Mouse (Mus musculus): ENCODE measurements around the gene Xylt1.

The Xylt1 gene

GRCm38 (mm10) chr7:117529787-117530655 is 149.2 kb downstream of the Xylt1 start:
- in situ Hi-C loops (cut with MboI; ENCODE audit: low pct_unique_long_range_greater_than_20kb in 1 of 2, low sequenced_read_pairs in 2 of 2, unreplicated experiment in 1 of 2), result no loop called here

- in situ Hi-C loops (cut with MboI; ENCODE audit: low pct_unique_long_range_greater_than_20kb in 1 of 2, low sequenced_read_pairs in 2 of 2, unreplicated experiment in 1 of 2), result no loop called here
Observed at GRCm38 (mm10) chr7:117532651-117533050, 151.9 kb downstream of the Xylt1 start.

- in situ Hi-C loops (cut with MboI; ENCODE audit: low pct_unique_long_range_greater_than_20kb in 1 of 2, low sequenced_read_pairs in 2 of 2, unreplicated experiment in 1 of 2), result no loop called here
Observed at GRCm38 (mm10) chr7:117533164-117533563, 152.4 kb downstream of the Xylt1 start.

- in situ Hi-C loops (cut with MboI; ENCODE audit: low pct_unique_long_range_greater_than_20kb in 1 of 2, low sequenced_read_pairs in 2 of 2, unreplicated experiment in 1 of 2), result no loop called here
Observed at GRCm38 (mm10) chr7:117539931-117540330, 159.2 kb downstream of the Xylt1 start.

- in situ Hi-C loops (cut with MboI; ENCODE audit: low pct_unique_long_range_greater_than_20kb in 1 of 2, low sequenced_read_pairs in 2 of 2, unreplicated experiment in 1 of 2), result no loop called here
Observed at GRCm38 (mm10) chr7:117540413-117540812, 159.6 kb downstream of the Xylt1 start.

DNA sequence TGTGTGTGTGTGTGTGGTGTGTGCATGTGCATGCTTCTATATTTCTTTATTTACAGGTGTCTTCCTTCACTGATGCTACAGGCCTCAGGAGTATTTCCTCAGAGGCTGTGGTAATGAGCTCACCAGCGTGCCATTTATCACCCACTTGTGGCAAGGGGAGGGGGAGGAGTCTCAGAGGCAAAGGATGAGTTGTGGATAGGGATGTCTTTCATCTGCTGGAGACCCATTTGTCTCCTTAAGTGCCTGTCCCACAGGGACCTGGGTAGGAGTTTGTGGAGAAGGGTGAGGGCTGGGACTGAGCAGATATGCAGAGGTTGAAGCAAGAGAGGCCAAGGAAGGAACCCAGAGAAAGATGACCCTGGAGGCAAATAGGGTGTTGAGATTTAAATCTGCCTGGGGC is 160.3 kb downstream of the Xylt1 start:
- in situ Hi-C loops (cut with MboI; ENCODE audit: low pct_unique_long_range_greater_than_20kb in 1 of 2, low sequenced_read_pairs in 2 of 2, unreplicated experiment in 1 of 2), result no loop called here

GRCm38 (mm10) chr7:117541681-117542080 is 160.9 kb downstream of the Xylt1 start:
- in situ Hi-C loops (cut with MboI; ENCODE audit: low pct_unique_long_range_greater_than_20kb in 1 of 2, low sequenced_read_pairs in 2 of 2, unreplicated experiment in 1 of 2), result no loop called here

DNA sequence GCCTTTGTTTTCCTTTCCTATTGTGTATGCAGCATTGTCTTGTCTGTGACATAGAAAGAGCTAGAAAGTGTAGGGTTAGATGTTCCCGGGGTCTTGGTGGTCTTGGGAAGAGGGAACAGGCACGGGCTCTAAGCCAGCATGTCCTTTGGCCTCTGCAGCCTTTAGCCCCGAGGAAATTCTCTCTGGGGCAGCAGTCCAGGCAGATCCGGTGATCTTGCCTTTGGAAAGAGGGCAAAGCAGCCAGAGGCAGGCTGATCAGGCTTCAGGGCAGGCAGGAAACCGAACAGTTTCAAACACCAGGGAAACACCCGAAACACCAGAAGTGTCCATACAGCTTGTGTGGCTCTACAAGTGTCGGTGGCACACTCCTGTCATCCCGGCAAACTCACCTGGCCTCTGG is 162.3 kb downstream of the Xylt1 start:
- in situ Hi-C loops (cut with MboI; ENCODE audit: low pct_unique_long_range_greater_than_20kb in 1 of 2, low sequenced_read_pairs in 2 of 2, unreplicated experiment in 1 of 2), result no loop called here

- in situ Hi-C loops (cut with MboI; ENCODE audit: low pct_unique_long_range_greater_than_20kb in 1 of 2, low sequenced_read_pairs in 2 of 2, unreplicated experiment in 1 of 2), result no loop called here
Observed at GRCm38 (mm10) chr7:117544126-117544525, 163.3 kb downstream of the Xylt1 start.

DNA sequence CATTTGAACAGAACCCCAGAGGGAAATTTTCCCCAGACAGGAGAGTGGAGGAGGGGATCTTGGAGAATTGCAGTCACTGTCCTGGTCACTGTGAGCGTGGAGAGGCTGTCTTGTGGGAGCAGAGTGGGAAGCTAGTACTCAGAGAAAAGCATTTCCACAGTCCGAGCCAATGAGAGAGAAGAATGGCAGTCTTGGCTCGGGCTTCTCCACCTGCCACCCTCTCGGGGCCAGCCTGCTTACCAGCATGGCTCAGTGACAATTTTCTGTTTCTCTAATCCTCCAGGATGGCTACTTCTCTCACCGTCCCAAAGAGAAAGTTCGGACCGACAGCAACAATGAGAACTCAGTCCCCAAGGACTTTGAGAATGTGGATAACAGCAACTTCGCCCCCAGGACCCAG is 167.5 kb downstream of the Xylt1 start:
- in situ Hi-C loops (cut with MboI; ENCODE audit: low pct_unique_long_range_greater_than_20kb in 1 of 2, low sequenced_read_pairs in 2 of 2, unreplicated experiment in 1 of 2), result no loop called here

- in situ Hi-C loops (cut with MboI; ENCODE audit: low pct_unique_long_range_greater_than_20kb in 1 of 2, low sequenced_read_pairs in 2 of 2, unreplicated experiment in 1 of 2), result no loop called here
Observed at GRCm38 (mm10) chr7:117550916-117551549, 170.3 kb downstream of the Xylt1 start.

- in situ Hi-C loops (cut with MboI; ENCODE audit: low pct_unique_long_range_greater_than_20kb in 1 of 2, low sequenced_read_pairs in 2 of 2, unreplicated experiment in 1 of 2), result no loop called here
Observed at GRCm38 (mm10) chr7:117553228-117553627, 172.4 kb downstream of the Xylt1 start.

DNA sequence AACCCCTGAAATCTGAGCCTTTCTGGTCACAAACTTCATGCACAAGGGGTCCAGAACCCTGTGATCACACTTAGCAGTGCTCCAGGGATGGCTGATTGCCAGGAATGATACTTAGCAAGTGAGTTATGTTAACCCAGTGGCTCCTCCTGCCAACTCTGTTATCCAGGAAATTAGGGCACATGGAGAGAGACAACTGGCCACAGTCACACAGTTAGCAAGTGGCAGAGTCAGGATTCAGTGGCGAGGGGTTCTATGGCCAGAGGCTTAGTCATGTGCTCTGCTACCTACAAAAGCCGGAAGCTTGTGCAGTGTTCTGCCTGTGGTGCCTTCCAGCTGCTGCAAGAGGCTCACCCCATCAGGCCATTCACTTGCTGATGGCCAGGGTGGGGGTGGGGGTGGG is 175.0 kb downstream of the Xylt1 start:
- in situ Hi-C loops (cut with MboI; ENCODE audit: low pct_unique_long_range_greater_than_20kb in 1 of 2, low sequenced_read_pairs in 2 of 2, unreplicated experiment in 1 of 2), result no loop called here

- in situ Hi-C loops (cut with MboI; ENCODE audit: low pct_unique_long_range_greater_than_20kb in 1 of 2, low sequenced_read_pairs in 2 of 2, unreplicated experiment in 1 of 2), result no loop called here
Observed at GRCm38 (mm10) chr7:117558166-117558565, 177.4 kb downstream of the Xylt1 start.

- in situ Hi-C loops (cut with MboI; ENCODE audit: low pct_unique_long_range_greater_than_20kb in 1 of 2, low sequenced_read_pairs in 2 of 2, unreplicated experiment in 1 of 2), result no loop called here
Observed at GRCm38 (mm10) chr7:117559051-117559450, 178.3 kb downstream of the Xylt1 start.

DNA sequence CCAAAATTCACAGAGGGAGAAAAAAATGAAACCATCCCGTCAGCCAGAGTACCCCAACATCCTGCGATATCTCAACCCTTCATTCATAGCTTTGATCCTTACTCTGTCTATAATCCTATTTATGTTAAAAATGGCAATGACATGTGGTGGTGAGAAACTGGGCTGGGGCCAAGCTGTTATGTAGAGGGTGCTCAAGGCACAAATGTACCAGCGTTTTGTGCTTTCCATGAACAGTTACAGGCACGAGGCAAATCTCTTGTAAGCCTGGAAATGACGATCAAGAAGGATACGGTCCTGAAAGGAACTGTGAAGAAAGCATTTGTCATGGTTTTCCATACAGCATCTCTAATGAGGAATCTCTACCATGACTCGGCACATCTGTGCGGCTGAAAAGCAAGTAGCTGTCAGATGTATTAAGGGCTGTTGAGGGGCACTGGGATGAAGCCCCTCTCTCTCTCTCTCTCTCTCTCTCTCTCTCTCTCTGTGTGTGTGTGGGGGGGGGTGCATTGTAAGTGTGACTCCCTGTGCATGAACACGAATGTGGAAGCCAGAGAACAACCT is 183.2 kb downstream of the Xylt1 start:
- in situ Hi-C loops (cut with MboI; ENCODE audit: low pct_unique_long_range_greater_than_20kb in 1 of 2, low sequenced_read_pairs in 2 of 2, unreplicated experiment in 1 of 2), result no loop called here

DNA sequence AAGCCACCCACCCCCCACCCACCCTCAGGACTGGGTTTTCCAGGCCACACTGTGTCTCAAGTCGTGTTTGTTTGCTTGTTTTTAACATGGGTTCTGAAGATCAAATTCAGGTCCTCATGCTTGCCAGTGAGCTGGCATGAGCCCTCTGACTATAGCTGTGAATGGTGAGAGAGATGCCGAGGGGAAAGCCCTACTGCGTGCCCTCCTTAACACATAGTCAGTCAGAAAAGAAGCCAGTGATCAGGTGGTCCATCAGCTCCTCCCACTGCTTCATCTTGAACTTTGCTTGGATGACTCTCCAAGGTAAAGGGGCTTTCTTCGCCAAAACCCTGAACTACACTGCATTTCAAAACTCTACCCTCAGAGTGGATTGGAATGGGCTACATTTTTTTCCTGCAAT is 183.8 kb downstream of the Xylt1 start:
- in situ Hi-C loops (cut with MboI; ENCODE audit: low pct_unique_long_range_greater_than_20kb in 1 of 2, low sequenced_read_pairs in 2 of 2, unreplicated experiment in 1 of 2), result no loop called here

DNA sequence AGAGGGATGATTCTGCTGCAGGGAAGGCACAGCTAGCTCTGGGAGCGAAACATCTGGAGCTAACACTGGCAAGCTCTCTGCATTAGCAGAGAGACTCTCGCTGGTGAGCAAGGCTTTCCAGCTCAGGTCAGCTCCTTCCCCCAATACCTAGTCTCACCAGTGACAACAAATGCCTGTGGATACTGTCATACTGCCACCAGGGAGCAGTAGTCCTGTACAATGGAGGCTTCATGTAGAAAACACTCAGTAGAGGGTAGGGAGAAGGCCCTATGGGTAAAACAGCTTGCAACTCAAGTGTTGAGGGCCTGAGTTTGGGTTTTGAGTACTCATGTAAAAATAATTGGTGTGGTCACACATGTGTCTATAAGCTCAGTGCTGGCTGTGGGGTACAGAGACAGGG is 185.3 kb downstream of the Xylt1 start:
- in situ Hi-C loops (cut with MboI; ENCODE audit: low pct_unique_long_range_greater_than_20kb in 1 of 2, low sequenced_read_pairs in 2 of 2, unreplicated experiment in 1 of 2), result no loop called here

- in situ Hi-C loops (cut with MboI; ENCODE audit: low pct_unique_long_range_greater_than_20kb in 1 of 2, low sequenced_read_pairs in 2 of 2, unreplicated experiment in 1 of 2), result no loop called here
Observed at GRCm38 (mm10) chr7:117566833-117567232, 186.1 kb downstream of the Xylt1 start.

DNA sequence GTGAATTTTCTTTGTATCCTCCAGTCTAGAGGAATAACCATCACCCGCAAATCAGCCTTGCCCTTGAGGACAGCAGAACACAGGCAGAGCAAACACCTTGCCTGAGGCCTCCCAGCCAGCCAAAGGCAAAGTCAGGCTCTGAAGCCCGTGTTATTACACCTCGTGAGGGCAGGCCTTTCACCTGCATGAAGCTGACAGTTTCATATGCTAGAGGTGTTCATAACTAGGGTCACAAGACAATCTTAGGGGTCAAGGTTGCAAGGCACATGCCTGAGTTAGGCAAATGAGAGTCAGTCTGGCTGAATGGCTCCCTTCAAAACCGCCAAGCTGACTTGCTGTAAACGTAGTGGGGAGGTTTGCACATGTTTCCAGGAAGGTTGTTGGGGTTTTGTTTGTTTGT is 186.5 kb downstream of the Xylt1 start:
- in situ Hi-C loops (cut with MboI; ENCODE audit: low pct_unique_long_range_greater_than_20kb in 1 of 2, low sequenced_read_pairs in 2 of 2, unreplicated experiment in 1 of 2), result no loop called here
